In genomic region chr4:151165539-151165938, GRCm38 (mm10) we compare ENCODE assay signal across 8 mouse cellular contexts.
A peak's percentile ranks its signal among the peaks of the same experiment; 100 is the strongest.
DNase-seq lines count a peak whose midpoint lies in the region; ATAC-seq and TF ChIP-seq lines count a peak whose summit lies in the region.

No protein-coding gene starts in this region.

- H3K4me3 ChIP-seq in intestine, embryonic 14.5 days (ENCODE audit: low read depth, low read length), result no peak overlapping the region
- no peak overlapping the region for H3K4me3 ChIP-seq in intestine, postnatal 0 days (ENCODE audit: low read depth, low read length)

- H3K4me2 ChIP-seq in intestine, embryonic 14.5 days (ENCODE audit: low read length), result no peak overlapping the region
- H3K4me2 ChIP-seq in intestine, postnatal 0 days (replicated peaks; ENCODE audit: low read depth), result no peak overlapping the region

- no peak for ATAC-seq in intestine, embryonic 14.5 days (replicated peaks; ENCODE audit: low FRiP score, low TSS enrichment, low read depth)
- ATAC-seq in intestine, postnatal 0 days, result no peak

- peak; percentile 66 for DNase-seq in intestine, embryonic 14.5 days (ENCODE audit: low spot score)
- peak; percentile 97 for DNase-seq in cerebellum, adult 9-11 months
- DNase-seq in heart, adult 9 months (ENCODE audit: low spot score in 2 of 2), result peak; percentile 78 to 91
- DNase-seq in layer of hippocampus, adult 9-10 months (ENCODE audit: low spot score), result peak; percentile 78
- peak; percentile 92 for DNase-seq in lung, postnatal 36 days
- DNase-seq in testis, postnatal 10 days (ENCODE audit: low spot score), result peak; percentile 86
- no peak for DNase-seq in liver

- no peak for TF ChIP-seq CTCF in intestine, postnatal 0 days (IDR thresholded peaks at IDR 0.05; ENCODE audit: low read depth)

- 18% methylated on average over 10 of the region's 10 CpGs for WGBS in intestine, embryonic 14.5 days
- WGBS in intestine, postnatal 0 days, result 19% methylated on average over 10 of the region's 10 CpGs

- no peaks in the 10 kb centered on the region for H3K9me3 ChIP-seq in intestine, embryonic 14.5 days (ENCODE audit: control insufficient read depth, low read length)
- H3K9me3 ChIP-seq in intestine, postnatal 0 days (ENCODE audit: control insufficient read depth), result no peaks in the 10 kb centered on the region

- no peak overlapping the region for H3K9ac ChIP-seq in intestine, embryonic 14.5 days (ENCODE audit: low read length)
- no peak overlapping the region for H3K9ac ChIP-seq in intestine, postnatal 0 days (ENCODE audit: low read depth, low read length)

- no peaks in the 10 kb centered on the region for H3K36me3 ChIP-seq in intestine, embryonic 14.5 days (ENCODE audit: control insufficient read depth, insufficient read depth, low read length)
- H3K36me3 ChIP-seq in intestine, postnatal 0 days (ENCODE audit: control insufficient read depth, insufficient read depth), result no peaks in the 10 kb centered on the region

- peaks cover 5% of the 10 kb centered on the region; the same call in 1 of the 2 replicates for H3K4me1 ChIP-seq in intestine, embryonic 14.5 days (replicated peaks; ENCODE audit: control insufficient read depth, insufficient read depth, low read length)
- H3K4me1 ChIP-seq in intestine, postnatal 0 days (replicated peaks; ENCODE audit: control insufficient read depth, insufficient read depth, low read length), result no peaks in the 10 kb centered on the region

- H3K27ac ChIP-seq in intestine, embryonic 14.5 days (ENCODE audit: low read depth), result no peak overlapping the region
- no peak overlapping the region for H3K27ac ChIP-seq in intestine, postnatal 0 days (ENCODE audit: low read depth, low read length)

- H3K27me3 ChIP-seq in intestine, embryonic 14.5 days (replicated peaks; ENCODE audit: control insufficient read depth, insufficient read depth, low read length), result 0 out of 2 replicates have a peak, but pooled peaks cover 17% of the 10 kb centered on the region
- no peaks in the 10 kb centered on the region for H3K27me3 ChIP-seq in intestine, postnatal 0 days (replicated peaks; ENCODE audit: control insufficient read depth, insufficient read depth, low read length)
